Mouse (Mus musculus): ENCODE measurements around the gene Sobp. TPM values are rescaled to one million over a fixed set of nuclear protein-coding genes. Genes with fewer than 3 reads are reported as not detected.

Gene Sobp
- polyA plus RNA-seq (2017; shearing (Covaris generic)), result not detected

GRCm38 (mm10) chr10:43174326-43175155 is at the start of gene Sobp, which contains the start of gene 9030612E09Rik:
Gene Sobp (minus strand): TSS chr10:43174530.
Gene 9030612E09Rik (plus strand): TSS chr10:43174704.

GRCm38 (mm10) chr10:43220910-43221625 is 46.7 kb upstream of the Sobp start, which contains the start of gene Pdss2:
Gene Pdss2 (plus strand): TSS chr10:43221486.

Other genes starting within 250 kb of the Sobp start
- not detected for gene 9030612E09Rik, start 174 bp upstream of the Sobp start, polyA plus RNA-seq (2017; shearing (Covaris generic))
- 13.0 TPM for gene Pdss2, start 47.0 kb upstream of the Sobp start, polyA plus RNA-seq (2017; shearing (Covaris generic))

All from activated CD4-positive, CD25-positive, alpha-beta regulatory T cell, adult 9 weeks (primary cell).